Mouse (Mus musculus) left cerebral cortex, postnatal 4 days (tissue): Measurements from ENCODE around the gene Usp33. TPM values are rescaled to one million over a fixed set of nuclear protein-coding genes. Genes with fewer than 3 reads are reported as not detected.

Source experiments
- DNase-seq: peaks from one replicate; pipeline ENCODE4 v3.0.0-alpha.2; 2022
- intact Hi-C: fragments of 180-260 bp; cut with DNase I; formaldehyde crosslinking; loops from one replicate; pipeline ENCODE4 v1.15.1; 2025
- total RNA-seq, 2 experiments: library from RNA; stranded (reverse); gene quantifications; 2 replicates each; pipeline ENCODE4 v1.2.3; 2021

Usp33 gene
- total RNA-seq, 2 experiments from 2014 or later = 120 to 129 TPM

DNA sequence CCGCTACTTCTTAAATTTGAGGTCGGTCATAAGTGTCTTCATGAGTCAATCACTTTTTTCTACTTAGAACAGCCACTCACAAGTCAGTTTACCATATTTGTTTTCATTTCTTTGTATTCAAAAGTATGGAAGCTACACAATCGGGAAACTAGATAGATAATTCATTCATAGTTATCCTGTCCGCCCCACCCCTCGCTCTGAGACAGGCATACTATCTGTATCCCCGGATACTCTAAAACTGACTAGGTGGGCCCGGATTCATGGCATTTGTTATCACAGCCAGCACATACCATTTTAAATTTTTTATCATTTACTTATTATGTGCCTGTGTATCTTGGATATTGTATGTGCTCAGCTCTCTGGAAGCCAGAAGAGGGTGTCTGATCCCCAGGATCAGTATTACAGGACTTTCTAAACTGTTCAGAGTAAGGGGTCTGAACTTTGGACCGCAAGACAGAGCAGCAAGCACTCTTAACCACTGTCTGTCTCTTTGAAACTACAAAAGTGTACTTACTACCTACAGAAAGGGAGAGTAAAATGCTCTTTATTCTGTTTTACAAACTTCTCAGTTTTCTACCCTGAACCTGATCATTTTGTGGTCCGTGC, 51.2 kb downstream of the Usp33 start:
- no peak for DNase-seq
- intact Hi-C loops = loop anchor here (5.0 to 10.0 kb wide), 3 partner anchors 35 to 350 kb away; no protein-coding TSS in a partner anchor

DNA sequence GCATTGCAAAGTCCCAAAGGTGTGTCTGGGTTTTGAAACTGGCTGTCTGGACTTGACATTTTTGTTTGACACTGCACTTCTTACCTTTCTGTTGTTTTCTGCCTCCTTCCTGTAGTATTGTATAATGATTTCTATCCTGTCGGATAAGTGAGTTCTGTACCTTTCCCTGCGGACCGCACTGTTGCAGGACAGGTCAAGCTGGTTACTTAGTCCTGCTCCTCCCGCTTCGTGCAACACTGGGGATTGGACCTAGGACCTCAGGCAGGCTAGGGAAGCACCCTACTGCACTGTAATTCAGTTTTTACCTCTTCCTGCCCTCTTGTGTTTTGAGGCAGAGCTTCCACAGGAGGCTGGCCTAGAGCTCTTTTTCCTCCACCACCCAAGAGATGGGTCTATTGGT, 54.2 kb downstream of the Usp33 start:
- intact Hi-C loops = no loop called here
- DNase-seq = no peak

DNA sequence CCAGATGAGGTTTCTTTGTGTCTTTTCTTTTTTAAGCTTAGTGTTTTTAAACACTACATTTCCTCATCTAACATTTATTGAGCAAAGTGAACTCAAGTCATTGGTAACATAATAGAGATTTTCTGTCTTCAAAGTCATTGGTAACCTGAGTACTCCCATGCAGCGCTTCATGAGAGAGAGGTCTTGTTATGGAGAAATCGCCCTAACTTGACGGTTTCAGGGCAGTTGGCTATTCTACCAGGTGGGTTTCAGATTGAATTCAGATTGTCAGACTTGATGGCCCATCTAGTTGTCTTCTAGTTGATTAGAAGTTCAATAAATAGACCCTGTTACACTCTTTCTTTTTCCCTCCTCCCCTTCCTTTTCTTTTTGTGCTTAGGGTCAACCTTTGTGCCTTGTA, 54.6 kb downstream of the Usp33 start:
- no peak for DNase-seq
- intact Hi-C loops = no loop called here

DNA sequence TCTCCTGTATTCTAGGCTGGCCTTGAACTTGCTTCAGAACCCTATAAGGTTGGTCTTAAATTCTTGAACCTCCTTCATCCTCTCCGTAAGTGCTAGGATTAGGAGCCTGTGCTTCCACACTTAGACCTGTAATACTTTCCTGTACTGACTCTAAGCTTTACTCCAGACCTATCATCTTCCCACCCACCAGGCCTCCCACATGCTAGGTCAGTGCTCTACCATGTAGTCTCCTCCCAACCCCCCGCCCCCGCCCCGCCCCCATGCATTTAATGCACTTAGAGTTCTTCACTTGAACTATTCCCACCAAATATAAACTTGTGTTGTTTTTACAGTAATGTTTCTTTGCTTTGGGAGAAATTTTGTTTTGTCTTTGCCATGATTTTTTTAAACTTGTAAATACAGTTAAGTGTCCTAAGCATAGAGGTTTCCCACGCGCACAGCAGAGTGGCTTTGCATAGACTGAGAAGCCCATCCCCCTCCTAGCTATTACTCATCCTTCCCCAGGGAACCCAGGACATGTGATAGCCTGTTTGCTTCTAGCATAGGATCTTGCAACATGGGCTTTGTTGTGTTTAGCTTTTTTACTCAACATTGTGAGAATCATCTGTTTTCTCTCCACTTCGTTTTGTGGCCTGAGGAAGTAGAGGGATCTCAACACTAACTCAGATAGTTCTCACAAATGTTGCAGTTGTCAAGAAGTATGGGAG, 55.8 kb downstream of the Usp33 start:
- DNase-seq = no peak

DNA sequence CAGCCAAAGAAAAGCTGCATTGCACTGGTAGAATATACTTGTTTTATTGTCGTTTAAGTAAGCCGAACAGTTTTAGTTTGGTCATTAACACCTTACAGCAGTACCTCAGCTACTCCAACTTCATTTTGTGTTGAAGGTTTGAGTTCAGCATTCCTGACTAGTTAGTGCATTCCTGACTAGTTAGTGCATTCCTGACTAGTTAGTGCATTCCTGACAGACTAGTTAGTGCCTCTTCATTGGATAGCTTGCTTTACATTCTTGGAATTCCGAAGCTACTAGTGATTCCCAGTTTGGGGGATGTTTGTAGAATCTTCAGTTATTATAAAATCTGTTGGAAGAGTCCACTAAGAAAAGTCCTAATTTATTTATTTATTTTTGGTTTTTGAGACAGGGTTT, 56.4 kb downstream of the Usp33 start:
- intact Hi-C loops = no loop called here
- no peak for DNase-seq

More for the DNA sequence above, 55.8 kb downstream of the Usp33 start:
- intact Hi-C loops = no loop called here

DNA sequence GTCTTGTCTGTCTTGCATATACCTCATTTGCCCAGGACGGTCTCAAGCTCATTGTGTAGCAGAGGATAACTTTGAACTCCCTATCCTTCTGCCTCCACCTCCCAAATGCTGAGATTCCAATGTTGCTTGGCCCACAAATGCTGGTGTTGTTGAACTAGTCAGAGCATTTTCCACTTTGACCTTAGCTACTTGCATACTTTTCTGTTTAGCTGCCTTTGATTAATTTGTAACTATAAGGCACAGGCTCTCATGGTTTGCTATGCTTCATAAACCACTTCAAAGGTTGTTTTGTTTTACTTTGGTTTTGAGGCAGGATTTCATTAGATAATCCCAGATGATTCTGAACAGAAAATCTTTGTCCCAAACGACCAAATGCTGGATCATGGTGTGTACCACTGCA, 57.5 kb downstream of the Usp33 start:
- intact Hi-C loops = no loop called here

DNA sequence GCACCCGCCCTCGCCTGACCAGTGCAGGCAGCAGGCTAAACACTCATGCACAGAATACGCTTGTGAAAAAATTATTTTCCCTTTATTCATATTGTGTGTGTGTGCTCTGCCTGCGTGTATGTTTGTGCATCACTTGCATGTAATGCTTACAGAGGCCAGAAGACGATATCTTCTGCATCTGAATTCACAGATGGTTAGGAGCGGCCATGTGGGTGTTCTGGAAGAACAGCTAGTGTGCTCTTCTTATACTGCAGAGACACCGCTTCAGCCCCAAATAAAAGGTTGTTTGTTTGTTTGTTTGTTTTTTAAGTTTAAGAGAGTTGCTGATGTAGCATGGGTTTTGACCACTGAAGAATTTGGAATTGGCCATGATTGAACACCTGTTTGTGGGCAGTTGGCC, 59.1 kb downstream of the Usp33 start:
- intact Hi-C loops = no loop called here
- no peak for DNase-seq

More for the DNA sequence above, 57.5 kb downstream of the Usp33 start:
- no peak for DNase-seq

DNA sequence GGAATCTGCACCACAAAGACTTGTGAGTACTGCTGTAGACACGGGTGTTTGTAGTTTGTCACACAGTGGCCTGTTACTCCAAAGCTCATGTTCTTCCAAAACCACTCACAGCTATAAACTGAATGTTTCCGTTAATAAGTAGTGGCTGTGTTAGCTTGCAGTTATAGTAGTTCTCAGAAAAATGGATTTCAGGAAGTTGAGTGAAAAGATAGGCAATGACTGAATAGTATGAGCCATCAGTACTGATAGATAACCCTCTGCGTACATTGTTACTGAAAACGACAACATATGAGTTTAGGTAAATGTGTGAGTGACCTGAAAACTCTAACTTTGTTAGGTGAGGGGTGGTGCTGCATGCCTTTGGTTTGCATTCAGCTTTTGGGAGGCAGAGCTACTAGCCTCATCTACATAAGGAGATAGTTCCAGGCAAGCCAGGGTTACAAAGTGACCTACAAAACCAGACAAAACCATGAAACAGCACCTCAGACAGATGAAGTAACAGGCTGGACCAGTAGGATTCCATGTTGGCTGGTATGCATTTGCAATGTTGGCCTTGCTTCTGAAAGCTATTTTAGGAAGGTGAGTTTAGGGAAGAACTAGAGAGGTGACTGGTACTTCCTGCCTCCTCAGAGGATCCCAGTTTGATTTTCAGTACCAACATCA, 59.8 kb downstream of the Usp33 start:
- intact Hi-C loops = no loop called here
- no peak for DNase-seq

DNA sequence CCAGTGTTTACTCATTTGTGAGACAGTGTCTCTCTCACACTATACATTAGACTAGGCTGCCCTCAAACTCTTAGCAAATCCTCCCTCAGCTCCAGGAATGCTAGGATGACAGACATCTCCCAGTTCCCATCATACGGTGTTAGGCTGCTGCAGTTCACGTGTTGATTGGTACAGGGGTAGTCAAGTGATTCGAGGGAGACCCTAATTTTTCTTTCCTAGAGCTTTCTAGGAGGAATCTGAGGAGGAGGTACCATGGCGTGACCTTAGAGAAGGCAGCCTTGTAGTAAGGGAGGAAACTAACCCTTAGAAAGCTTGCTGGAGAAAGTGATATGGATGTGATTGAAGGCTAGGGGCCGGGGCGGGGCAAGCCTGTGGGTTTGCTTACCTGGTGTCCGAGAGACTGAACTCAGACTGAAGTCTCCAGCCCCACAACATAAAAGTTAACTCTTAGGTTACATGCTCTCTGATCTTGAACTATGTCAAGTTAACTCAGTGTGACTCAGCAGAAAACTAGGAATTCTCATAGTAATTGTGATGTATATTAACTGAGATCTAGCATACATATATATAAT, 64.8 kb downstream of the Usp33 start:
- intact Hi-C loops = no loop called here
- DNase-seq = no peak

DNA sequence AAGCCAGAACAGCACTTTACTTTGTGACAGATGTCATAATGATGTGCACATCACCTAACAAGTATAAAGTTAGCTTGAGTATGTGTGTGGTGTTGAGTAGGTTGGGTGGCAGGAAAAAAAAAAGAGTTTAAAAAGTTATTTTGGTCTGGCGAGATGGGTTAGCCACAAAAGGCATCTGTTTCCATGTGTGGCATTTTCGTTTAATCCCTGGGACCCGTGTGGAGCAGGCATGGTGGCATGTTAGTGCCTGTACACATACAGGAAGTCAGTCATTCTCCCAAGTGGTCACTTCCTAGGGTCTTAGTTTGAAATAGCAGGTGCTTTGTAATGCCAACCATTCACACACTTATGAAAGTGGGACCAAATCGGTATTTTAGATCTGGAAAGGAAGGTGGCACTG, 66.1 kb downstream of the Usp33 start:
- DNase-seq = no peak

DNA sequence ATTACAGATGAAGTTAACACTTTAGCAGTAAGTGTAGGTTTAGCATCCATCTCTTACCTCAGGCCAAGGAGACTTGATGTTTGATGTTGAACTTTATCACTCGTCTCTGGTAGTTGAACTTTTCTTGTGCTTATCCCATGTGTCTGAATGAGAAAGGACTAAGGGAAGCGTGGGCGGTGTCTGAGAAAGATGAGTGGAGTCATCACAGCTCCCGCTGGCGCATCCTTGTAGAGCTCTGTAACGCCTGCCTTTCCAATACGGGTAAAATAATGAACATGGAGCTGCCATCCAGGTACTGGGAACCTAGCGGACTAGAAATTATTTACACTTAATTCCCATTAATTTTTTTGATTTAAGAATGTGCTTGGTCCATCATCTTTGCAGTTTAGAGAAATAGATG, 82.6 kb downstream of the Usp33 start:
- DNase-seq = no peak

More for the DNA sequence above, 66.1 kb downstream of the Usp33 start:
- intact Hi-C loops = no loop called here

DNA sequence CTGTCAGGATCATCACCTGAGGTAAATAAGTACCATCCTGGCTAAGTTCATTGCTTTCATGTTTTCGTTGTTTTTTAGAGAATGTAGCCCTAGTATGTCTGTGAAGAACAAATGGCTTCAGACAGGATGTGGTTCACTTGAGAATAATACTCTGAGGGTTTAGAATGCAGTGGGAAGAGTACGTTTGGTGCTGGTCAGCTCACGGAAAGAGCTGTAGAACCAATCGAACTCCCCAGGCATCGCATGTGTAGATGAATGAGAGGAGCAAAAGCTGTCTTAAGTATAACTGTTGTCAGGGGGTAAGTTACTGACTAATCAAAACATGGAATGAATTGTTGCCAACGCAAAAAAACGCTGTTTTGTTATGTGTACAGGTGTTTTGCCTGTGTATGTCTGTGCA, 86.4 kb downstream of the Usp33 start:
- DNase-seq = no peak
- intact Hi-C loops = loop anchor here (5.0 kb wide), 2 partner anchors 35 to 1075 kb away; partner anchors contain the start of gene Zzz3

More for the DNA sequence above, 82.6 kb downstream of the Usp33 start:
- intact Hi-C loops = no loop called here

DNA sequence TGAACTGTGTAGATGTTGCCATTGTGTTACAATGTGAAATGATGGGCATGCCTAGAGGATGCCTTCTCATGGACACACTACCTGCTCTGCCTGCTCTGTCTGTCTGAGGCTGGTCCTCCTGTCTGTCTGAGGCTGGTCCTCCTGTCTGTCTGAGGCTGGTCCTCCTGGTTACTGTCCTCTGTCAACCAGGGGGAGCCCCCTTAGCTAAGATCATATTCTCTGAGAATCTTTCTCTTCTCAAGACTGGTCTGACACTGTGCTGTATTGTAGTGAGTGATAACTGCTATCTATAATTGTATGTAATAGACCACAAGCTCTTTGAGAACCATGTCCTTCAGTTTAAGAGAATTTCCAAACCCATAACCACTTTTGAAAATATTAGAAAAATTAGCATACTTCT, 89.3 kb downstream of the Usp33 start:
- intact Hi-C loops = no loop called here

DNA sequence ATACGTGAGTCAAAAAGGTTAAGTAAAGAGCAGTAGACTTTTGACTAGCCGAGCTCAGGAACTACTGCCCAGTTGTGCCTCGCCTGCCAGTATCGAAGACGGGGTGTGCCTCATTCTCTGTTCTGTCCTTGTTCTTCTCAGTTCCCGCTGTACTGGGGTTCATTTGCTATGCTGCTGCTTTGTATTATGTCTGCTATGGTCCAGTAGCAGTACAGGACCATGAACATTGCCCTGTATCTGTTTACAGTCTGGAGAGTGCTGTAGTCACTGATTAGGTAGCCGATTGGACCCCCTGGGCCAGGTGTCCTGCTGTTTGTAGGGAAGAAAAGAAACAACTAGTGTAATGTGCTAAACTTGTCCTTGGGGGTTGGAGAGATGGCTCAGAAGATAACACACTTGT, 91.8 kb downstream of the Usp33 start:
- intact Hi-C loops = no loop called here
- no peak for DNase-seq

More for the DNA sequence above, 89.3 kb downstream of the Usp33 start:
- no peak for DNase-seq

DNA sequence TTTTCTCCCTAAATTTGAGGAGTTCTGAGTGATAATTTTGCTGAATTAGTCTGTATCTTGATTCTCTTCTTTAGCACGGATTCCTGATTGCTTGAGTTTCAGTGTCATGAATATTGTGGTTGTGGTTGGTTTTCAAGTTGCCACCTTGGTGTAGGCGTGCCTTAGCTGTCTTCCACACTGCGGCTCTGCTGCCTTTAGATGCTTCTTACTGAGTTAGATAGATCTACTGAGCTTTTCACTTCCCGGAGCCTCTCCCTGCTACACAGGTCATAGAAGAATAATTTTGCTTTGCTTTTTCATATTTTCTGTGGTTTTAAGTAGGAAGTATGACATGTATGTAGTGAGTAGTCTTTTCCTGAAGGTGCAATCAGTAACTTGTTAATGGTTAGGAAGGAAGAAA, 96.5 kb downstream of the Usp33 start:
- no peak for DNase-seq
- intact Hi-C loops = no loop called here

Other genes starting within 250 kb of the Usp33 start
- gene Gipc2, start 180.2 kb upstream of the Usp33 start, total RNA-seq = 1 to 10 TPM; 4.0 to 7.3 TPM
- 10 to 100 TPM; 38.4 to 42.9 TPM for gene Dnajb4, start 136.2 kb upstream of the Usp33 start, total RNA-seq
- 100 to 1,000 TPM; 216 to 229 TPM for gene Fubp1, start 136.1 kb upstream of the Usp33 start, total RNA-seq
- gene Nexn, start 80.1 kb upstream of the Usp33 start, total RNA-seq = 1 to 10 TPM; 2.4 to 6.0 TPM
- 10 to 100 TPM; 49.6 to 52.0 TPM for gene Miga1, start 6.1 kb upstream of the Usp33 start, total RNA-seq
- 10 to 100 TPM; 38.1 to 41.0 TPM for gene Zzz3, start 49.0 kb downstream of the Usp33 start, total RNA-seq